Mouse (Mus musculus) hematopoietic stem cell, adult 5-6 weeks (primary cell): Measurements from ENCODE around the gene Hrh2. TPM values are rescaled to one million over a fixed set of nuclear protein-coding genes. Genes with fewer than 3 reads are reported as not detected.
A peak's percentile ranks its signal among the peaks of the same experiment; 100 is the strongest.

Experiments
- ATAC-seq, 2 experiments: fragments of 125-278 bp in 1 of 2; replicated peaks in 1 of 2; 2 replicates each; pipeline ENCODE4 v1.8.0; 2016 to 2017; ENCODE audit warnings: inconsistent platforms in 2 of 2, mild to moderate bottlenecking in 2 of 2, moderate number of reproducible peaks in 2 of 2, low read depth in 1 of 2, moderate TSS enrichment in 1 of 2; ENCODE audit not compliant: low FRiP score in 2 of 2, poor library complexity in 2 of 2, severe bottlenecking in 2 of 2, insufficient read depth in 1 of 2, low TSS enrichment in 1 of 2
- total RNA-seq: library from RNA; stranded (forward); fragments of 172-1452, 232-1000 nt; gene quantifications from 2 replicates; pipeline ENCODE4 v1.2.3, GENCODE M21; 2017

The Hrh2 gene
- total RNA-seq, 1 experiment from 2014 or later, result 5.7 TPM

- no peak for ATAC-seq
These were observed 89.7 kb downstream of the Hrh2 start for GRCm38 (mm10) chr13:54281623-54282022.

GRCm38 (mm10) chr13:54282149-54282860, 90.4 kb downstream of the Hrh2 start:
- no peak for ATAC-seq

GRCm38 (mm10) chr13:54282861-54283206, 90.9 kb downstream of the Hrh2 start:
- ATAC-seq, result peak; percentile 46 to 78

Other genes starting within 250 kb of the Hrh2 start
- gene Drd1, start 136.4 kb upstream of the Hrh2 start, total RNA-seq, result not detected in 2 replicates
- 54.8 and 74.3 TPM in 2 replicates for gene Sfxn1, start 120.3 kb upstream of the Hrh2 start, total RNA-seq
- 2.4 and 3.4 TPM in 2 replicates for gene Cplx2, start 179.2 kb downstream of the Hrh2 start, total RNA-seq